Mouse (Mus musculus) embryonic fibroblast, embryonic 13.5 days (primary cell): ENCODE measurements at regions not wholly inside any gene's neighbourhood (a gene's known extent, or its start where the extent isn't known, plus 50 kb on each side); places are given as distances from the start of the nearest gene placed in this dataset.

Experiments
- CTCF ChIP-seq: IDR thresholded peaks from 2 replicates; pipeline ENCODE4 v1.5.1; 2011; ENCODE audit warnings: mild to moderate bottlenecking, control low read depth, low read length, moderate library complexity, borderline replicate concordance; ENCODE audit not compliant: insufficient read depth
- POLR2A ChIP-seq: IDR thresholded peaks from 2 replicates; pipeline ENCODE4 v1.6.1; 2011; ENCODE audit warnings: low read depth, mild to moderate bottlenecking, control low read depth, low read length, moderate library complexity

GRCm38 (mm10) chr3:14398676-14399075 is 81.8 kb upstream of the Slc7a12 start:
- no peak for TF ChIP-seq CTCF
- TF ChIP-seq POLR2A: no peak
